Mouse (Mus musculus) kidney, adult 11 months (tissue): ENCODE results near the gene Cyp2e1.
A peak's percentile ranks its signal among the peaks of the same experiment; 100 is the strongest.
"Not testable (repeated sequence)": the region's sequence is repeated elsewhere in the genome, so short reads cannot be mapped to it uniquely, and the experiment has no call there.

Experiments used
- DNase-seq: peaks from one replicate; pipeline ENCODE4 v3.0.0; 2022

Cyp2e1 gene

GRCm38 (mm10) chr7:140763447-140764020 is at the start of gene Cyp2e1:
Gene Cyp2e1 (plus strand): TSS chr7:140763739.
- peak; percentile 84 for DNase-seq

GRCm38 (mm10) chr7:140717155-140718055 is 46.1 kb upstream of the Cyp2e1 start:
- DNase-seq = no peak

DNA sequence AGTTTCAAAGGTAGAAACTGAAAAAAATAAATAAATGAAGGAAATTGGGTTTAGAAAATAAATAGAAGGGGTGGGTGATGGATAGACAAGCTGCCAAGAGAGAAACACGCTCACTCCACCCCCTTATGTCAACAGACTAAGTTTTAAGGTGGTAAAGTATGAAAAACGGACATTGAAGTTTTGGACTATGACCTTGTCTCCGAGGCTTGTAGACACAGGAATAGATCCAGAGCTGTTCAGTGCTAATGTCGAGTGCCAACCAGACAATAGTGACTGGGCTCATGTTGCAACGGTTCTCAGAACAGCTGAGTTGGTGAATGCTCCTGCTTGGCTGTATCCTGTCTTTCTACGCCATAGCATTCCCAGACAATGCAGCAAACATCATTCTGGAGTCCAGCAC is 42.4 kb upstream of the Cyp2e1 start:
- DNase-seq = peak; percentile 5

DNA sequence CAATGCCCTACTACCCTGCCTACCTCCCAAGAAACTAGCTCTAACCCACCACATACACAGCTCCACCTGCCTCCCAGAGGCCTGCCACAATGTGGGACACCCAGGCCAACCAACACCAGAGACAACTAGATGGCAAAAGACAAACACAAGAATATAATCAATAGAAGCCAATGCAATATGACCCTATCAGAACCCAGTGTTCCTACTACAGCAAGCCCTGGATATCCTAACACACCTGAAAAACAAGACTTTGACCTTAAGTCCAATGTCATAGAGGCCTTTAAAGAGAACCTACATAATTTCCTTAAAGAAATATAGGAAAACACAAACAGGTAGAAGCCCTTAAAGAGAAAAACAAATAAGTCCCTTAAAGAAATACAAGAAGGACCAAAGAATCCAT is 38.0 kb upstream of the Cyp2e1 start:
- DNase-seq = no peak

DNA sequence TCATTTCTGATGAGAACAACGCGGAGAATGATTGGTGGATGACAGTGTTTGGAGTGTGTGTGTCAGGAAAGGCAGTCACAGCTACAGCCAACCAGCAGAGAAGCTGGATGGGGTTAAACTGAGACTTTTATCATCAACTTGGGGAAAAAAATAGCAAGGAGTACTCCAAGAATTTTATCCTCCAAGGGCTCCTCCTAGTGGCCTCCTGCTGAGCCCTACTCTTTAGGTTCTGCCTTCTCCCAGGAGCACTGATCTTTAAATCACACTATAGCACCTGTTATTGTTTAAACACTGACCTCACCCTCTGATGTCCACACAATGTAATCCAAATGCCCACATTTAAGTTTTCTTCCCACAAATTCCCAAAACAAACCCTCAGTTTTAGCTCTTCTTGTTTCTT is 30.4 kb upstream of the Cyp2e1 start:
- DNase-seq = no peak

GRCm38 (mm10) chr7:140747402-140747801 is 16.1 kb upstream of the Cyp2e1 start:
- DNase-seq = no peak

DNA sequence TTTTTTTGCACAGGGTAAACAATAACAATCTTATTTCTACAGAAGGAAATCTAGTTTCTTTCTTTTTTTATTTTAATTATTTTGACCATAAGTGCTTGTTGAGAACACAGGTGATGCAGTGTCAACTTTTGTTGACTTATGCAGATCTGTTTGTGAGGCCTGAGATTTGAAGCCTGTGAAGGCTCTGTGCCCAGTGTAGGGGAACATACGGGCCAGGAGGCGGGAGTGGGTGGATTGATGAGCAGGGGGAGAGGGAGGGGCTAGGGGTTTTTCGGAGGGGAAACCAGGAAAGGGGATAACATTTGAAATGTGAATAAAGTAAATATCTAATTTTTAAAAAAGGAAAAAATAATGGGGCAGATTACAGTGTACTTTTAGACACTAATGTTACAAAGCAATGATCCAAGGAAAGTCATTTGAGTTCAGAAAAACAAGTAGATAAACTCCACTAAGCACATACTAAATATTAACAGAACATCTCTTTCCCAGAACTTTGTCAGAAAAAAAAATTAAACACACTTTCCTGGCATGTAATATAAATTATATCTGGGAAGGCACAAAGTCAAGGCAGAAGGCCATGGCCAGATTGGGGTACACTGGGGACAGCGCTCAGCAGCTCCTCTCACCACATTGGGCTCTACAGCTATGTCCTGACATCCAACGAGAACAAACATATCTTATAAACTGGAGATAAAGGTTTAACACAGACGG is 15.3 kb upstream of the Cyp2e1 start:
- no peak for DNase-seq

DNA sequence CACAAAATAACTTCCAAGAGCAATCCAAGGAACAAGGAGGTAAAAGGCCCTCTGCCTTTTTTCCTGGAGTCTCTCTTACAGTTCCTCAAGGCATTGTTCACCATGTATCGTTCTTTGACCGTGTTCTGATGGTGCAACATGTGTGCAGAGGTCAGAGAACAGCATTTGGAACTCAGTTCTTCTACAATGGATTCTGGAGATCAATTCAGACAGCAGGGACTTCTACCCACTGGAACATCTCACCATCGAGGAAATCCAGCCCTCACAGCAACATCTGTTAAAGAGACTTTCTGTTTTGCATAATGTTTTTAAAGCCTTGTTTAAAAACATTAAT is 14.7 kb upstream of the Cyp2e1 start:
- no peak for DNase-seq

- no peak for DNase-seq
These were observed 9.0 kb upstream of the Cyp2e1 start for GRCm38 (mm10) chr7:140754556-140754955.

DNA sequence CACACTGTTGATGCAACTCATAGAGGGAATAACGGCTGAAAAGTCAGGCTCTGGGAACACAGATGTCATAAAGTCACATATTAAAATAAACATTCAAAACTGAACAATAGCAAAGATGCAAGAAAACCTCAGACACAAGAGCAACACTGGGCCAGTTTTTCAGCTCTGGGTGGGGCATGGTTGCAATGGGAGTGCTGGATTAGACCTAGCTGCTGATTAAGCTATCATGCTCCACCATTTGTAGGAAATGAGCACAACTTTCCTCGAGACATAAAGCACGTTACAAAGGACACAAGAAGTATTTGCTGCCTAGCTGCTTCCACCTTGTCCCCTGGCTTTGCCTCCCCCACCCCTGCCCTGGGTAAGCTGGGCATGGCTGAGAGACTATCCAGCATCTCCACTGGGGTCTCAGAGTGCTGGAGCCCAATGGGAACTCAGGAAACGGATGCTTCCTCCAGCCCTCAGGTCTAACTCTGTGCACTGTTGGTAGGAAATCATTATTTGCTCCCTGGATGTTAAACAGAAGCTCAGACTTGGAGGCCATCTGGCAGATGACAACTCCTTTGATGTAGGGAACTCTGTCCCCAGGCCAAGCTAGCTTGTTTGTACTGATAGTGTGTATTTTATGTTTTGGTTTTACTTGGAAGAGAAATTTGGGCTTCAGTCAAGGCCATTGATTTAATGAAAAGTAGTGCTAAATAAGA is 7.2 kb upstream of the Cyp2e1 start:
- DNase-seq = no peak

DNA sequence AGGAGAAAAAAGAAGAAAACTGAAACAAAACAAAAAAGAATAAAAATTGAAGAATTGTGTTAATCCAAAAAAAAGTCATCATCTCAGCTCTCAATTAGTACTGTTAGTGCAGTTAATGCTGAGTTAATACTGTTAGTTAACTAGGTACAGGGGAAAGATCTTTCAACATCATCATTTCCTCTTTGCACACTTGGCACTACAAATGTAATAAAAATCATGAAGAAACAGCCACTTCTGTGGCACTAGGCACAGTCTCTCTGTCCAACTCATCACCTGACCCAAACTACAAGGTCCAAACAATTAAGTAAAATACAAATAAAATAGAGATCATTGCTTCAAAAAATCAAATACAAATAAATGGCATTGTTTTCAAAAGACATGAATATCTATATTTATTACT is 2.9 kb upstream of the Cyp2e1 start:
- no peak for DNase-seq

- not testable (repeated sequence) for DNase-seq
These were observed 1.9 kb downstream of the Cyp2e1 start for GRCm38 (mm10) chr7:140765391-140765790.

DNA sequence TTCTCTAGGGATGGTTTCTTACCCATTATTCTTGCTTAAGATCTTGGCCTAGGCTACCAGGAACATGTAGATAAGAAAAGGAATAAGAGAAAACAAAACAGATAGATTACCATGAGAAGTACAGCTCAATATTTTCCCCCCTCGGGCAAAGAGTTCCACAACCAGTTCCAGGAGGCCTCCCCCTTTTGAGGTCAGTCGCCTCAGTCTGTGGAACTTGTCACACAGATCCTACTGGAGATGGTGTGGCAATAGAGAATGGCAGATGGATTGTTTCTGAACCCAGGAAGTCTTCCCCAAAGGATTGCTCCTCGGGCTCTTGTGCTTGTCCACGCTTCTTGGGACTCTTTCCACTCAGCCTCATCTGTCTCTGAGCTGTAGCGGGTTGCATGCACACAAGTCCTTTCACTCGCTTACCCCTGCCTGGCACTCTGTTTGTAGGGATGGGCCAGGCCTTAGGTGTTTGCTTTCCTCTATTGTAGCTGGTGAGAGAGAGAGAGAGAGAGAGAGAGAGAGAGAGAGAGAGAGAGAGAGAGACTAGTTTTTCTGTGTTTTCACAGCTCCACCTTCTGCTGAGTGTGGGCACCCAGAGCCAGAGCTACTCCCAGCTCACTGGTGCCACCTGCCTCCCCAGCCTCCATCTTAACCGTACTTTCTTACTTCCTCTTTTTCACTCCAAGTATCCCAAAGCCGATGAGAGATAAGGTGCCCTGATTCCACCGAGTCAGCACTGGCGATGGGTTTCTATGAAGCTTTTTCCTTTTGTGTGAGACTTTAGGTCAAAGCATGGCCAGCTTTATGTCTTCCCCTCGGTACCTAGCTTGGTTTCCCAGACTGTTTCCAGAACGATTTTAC is 2.6 kb downstream of the Cyp2e1 start:
- no peak for DNase-seq

DNA sequence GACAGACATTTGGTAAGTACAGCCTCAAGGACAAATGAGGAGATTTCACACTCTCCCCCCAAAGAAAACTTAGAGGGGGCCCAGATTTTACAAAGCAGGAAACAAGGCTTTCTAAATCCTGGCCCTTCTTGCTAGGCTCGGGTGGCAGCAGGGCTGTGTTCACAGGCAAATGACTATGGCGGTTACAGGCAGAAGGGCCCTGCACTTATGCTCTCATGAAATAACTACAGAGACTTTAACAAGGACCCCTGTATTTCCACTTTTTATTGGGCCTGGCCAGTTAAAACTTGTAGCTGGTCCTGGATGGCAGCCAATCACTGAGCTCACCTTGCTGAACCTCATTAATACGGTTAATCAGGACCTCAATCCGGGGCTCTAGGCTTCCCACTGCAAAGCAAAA is 17.0 kb downstream of the Cyp2e1 start:
- no peak for DNase-seq

DNA sequence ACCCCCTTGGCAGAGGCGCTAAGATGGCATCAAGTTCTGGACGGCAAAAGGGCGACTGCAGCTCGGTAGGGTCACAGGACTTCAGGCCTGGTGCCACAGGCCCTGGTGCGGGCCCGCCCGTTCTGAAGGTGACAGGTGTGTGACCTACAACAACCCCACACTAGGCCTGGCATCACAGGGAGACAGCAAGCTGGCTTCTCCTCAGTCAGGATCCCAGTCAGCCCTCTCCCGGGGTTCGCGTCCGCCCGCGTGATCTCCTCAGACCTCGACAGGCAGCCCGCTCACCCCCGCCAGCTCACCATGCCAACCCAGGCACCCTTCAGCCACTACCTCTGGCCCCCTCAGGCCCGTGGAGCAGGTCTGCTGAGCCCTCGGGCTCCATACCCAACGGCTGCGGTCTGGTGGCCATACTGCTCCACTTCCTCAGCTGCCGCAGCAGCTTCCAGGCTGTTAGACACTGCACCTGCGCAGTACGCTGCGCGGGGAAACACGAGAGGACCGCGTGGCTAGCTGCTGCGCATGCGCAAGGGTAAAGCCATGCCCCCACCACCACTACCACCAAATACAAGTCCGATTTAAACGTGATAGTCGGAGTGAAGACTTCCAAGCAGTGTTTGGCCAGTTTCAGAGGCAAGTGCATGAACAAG is 24.0 kb downstream of the Cyp2e1 start, which contains the start of gene Syce1:
Gene Syce1, minus strand, starts transcription at position 447 of the 647 bp plus-strand sequence.
- DNase-seq = no peak

- DNase-seq = no peak
These were observed 24.5 kb downstream of the Cyp2e1 start for GRCm38 (mm10) chr7:140788053-140788435.

GRCm38 (mm10) chr7:140793541-140793940 is 30.0 kb downstream of the Cyp2e1 start:
- no peak for DNase-seq

DNA sequence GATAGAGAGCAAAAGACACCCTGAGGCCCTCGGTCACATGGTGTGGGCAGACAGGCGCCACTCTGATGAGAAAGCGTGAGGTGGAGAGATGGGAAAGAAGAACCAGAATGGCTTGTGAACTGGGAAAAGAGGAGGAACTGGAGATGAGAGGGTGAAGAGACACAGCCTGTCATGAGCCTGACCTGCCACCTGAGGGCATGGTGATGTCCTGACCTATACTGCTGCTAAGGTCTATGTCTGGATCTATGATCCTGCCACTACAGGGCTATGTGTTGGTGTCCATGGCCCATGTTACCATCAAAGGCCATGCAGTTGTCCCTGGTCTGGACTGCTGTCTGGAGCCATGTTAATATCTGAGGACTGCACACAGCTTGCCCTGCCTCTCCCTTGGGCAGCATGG is 34.1 kb downstream of the Cyp2e1 start:
- no peak for DNase-seq

DNA sequence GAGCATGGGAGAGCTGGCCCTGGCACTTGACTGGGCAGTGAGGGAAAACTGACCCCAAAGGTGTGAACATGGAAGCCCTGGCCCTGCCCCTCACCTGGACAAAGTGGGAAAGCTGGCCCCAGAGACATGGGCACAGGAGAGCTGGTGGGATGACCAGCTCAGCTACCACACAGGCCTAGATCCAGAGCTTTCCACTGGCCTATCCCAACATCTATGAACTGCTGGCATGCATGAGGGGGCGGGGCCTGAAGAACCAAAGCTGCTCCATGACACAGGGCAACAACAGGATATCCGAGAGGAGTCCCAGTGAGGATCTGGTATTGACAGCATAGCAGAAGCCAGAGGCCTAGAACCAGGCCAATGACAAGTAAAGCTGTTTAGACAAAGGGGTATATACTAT is 34.7 kb downstream of the Cyp2e1 start:
- no peak for DNase-seq

GRCm38 (mm10) chr7:140802629-140803028 is 39.1 kb downstream of the Cyp2e1 start:
- DNase-seq = peak; percentile 76

DNA sequence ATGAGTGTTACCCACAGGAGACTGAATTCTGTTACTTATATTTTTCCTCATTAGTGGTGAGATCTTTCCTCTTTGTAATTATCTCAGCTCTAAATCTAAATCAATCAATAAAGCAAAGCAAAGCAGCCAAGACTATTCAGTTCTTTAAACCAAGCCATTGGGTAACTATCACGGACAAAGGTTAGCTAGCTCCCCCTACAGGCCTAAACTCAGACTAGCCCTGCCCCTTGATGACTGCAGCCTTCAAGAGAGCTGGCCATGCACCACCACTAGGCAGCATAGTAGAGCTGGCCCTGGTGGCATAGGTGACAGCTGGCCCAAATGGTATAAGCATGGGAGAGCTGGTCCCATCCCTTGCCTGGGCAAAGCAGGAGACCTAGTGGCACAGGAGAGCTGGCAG is 42.2 kb downstream of the Cyp2e1 start:
- DNase-seq = peak; percentile 75

GRCm38 (mm10) chr7:140810496-140810895 is 47.0 kb downstream of the Cyp2e1 start:
- DNase-seq = no peak
